Mouse (Mus musculus) liver, embryonic 15.5 days (tissue): ENCODE results near the gene Xpr1. TPM values are rescaled to one million over a fixed set of nuclear protein-coding genes. Genes with fewer than 3 reads are reported as not detected.
A peak's percentile ranks its signal among the peaks of the same experiment; 100 is the strongest.
"Not testable (repeated sequence)": the region's sequence is repeated elsewhere in the genome, so short reads cannot be mapped to it uniquely, and the experiment has no call there.

Experiments
- ATAC-seq: fragments of 200-750 bp; cut with Nextera tagmentation; 2 replicates; pipeline ENCODE4 v1.8.0; 2017; ENCODE audit warnings: moderate number of reproducible peaks, mild to moderate bottlenecking, moderate library complexity; ENCODE audit not compliant: insufficient read depth
- H3K27ac ChIP-seq: fragments of 300-500 bp; sonication (generic); replicated peaks from 2 replicates; pipeline ENCODE4 v1.5.1; 2015; ENCODE audit warnings: mild to moderate bottlenecking, inconsistent platforms
- H3K27me3 ChIP-seq: fragments of 300-500 bp; sonication (generic); 2 replicates; pipeline ENCODE4 v1.6.1; 2015; ENCODE audit warnings: mild to moderate bottlenecking, inconsistent platforms
- H3K36me3 ChIP-seq: fragments of 300-500 bp; sonication (generic); replicated peaks from 2 replicates; pipeline ENCODE4 v1.6.1; 2015; ENCODE audit warnings: moderate library complexity, mild to moderate bottlenecking, inconsistent platforms
- H3K4me1 ChIP-seq: fragments of 300-500 bp; sonication (generic); replicated peaks from 2 replicates; pipeline ENCODE4 v1.6.1; 2015; ENCODE audit warnings: inconsistent platforms
- H3K4me2 ChIP-seq: fragments of 300-500 bp; sonication (generic); 2 replicates; pipeline ENCODE4 v1.6.1; 2015; ENCODE audit warnings: moderate library complexity, mild to moderate bottlenecking, inconsistent platforms
- H3K4me3 ChIP-seq: fragments of 300-500 bp; sonication (generic); replicated peaks from 2 replicates; pipeline ENCODE4 v1.5.1; 2015; ENCODE audit warnings: mild to moderate bottlenecking, inconsistent platforms
- H3K9ac ChIP-seq: fragments of 300-500 bp; sonication (generic); 2 replicates; pipeline ENCODE4 v1.6.1; 2015; ENCODE audit warnings: moderate library complexity, mild to moderate bottlenecking, inconsistent platforms
- H3K9me3 ChIP-seq: fragments of 300-500 bp; sonication (generic); replicated peaks from 2 replicates; pipeline ENCODE4 v1.6.1; 2016; ENCODE audit warnings: inconsistent platforms
- WGBS: fragments of 180-500 bp; shearing (Covaris S2); methylation state at CpG from one replicate; pipeline ENCODE4 v1.1.7; 2015; ENCODE audit warnings: mixed read lengths; ENCODE audit not compliant: insufficient replicate concordance; 5-methylcytosine and 5-hydroxymethylcytosine counted together
- polyA plus RNA-seq: library from polyadenylated mRNA; unstranded; fragments of >200 nt; fragmentation: Nextera tagmentation; extraction: Ambion mirVana; gene quantifications from 2 replicates; pipeline ENCODE4 v1.2.1, GENCODE M21; 2015

The Xpr1 gene
- polyA plus RNA-seq, 1 experiment from 2014 or later, result 3.8 TPM

- no peak for ATAC-seq
- 60% methylated on average over 7 of the region's 7 CpGs for WGBS
- peaks cover 47% of the 10 kb centered on the region for H3K36me3 ChIP-seq
Observed at GRCm38 (mm10) chr1:155283808-155284207, 133.4 kb downstream of the Xpr1 start.

GRCm38 (mm10) chr1:155281003-155281793 lies 136.0 kb downstream of the Xpr1 start:
- Histone ChIP-seq H3K36me3 (peaks cover 31% of the 10 kb centered on the region), H3K9me3 (no peaks in the 10 kb centered on the region)
- 64% methylated on average over 18 of the region's 18 CpGs for WGBS

More at GRCm38 (mm10) chr1:155283808-155284207, 133.4 kb downstream of the Xpr1 start:
- H3K4me1 ChIP-seq, result no peaks in the 10 kb centered on the region
- H3K9ac ChIP-seq, result no peak overlapping the region
- H3K27me3 ChIP-seq, result no peaks in the 10 kb centered on the region
- H3K27ac ChIP-seq, result no peak overlapping the region
- H3K4me2 ChIP-seq, result no peak overlapping the region
- H3K4me3 ChIP-seq, result no peak overlapping the region
- H3K9me3 ChIP-seq, result no peaks in the 10 kb centered on the region

DNA sequence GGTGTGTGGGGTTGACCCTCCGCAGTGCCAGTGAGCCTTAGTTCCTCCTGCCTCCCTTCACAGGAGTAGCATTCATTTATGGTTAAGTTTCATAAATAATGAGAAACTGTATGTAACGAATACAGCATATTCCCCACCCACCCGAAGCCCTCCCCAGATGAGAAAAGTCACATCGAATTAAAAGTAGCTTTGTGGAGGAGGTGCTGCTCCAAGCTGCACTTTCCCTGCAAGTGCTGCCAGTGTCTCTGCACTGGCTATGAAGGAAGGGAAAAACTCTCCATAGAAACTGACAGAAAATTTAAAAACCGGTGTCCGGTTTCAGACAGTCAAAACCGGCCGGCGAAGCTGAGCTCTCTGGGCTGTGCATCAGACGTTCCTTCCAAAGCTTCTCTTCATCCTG lies 136.9 kb downstream of the Xpr1 start:
- H3K4me3 ChIP-seq, result no peak overlapping the region
- no peak overlapping the region for H3K9ac ChIP-seq
- H3K27me3 ChIP-seq, result no peaks in the 10 kb centered on the region
- no peak overlapping the region for H3K4me2 ChIP-seq
- 85% methylated on average over 10 of the region's 10 CpGs for WGBS
- no peak overlapping the region for H3K27ac ChIP-seq
- H3K9me3 ChIP-seq, result no peaks in the 10 kb centered on the region
- no peak for ATAC-seq
- H3K36me3 ChIP-seq, result peaks cover 24% of the 10 kb centered on the region
- peaks cover 19% of the 10 kb centered on the region for H3K4me1 ChIP-seq

More at GRCm38 (mm10) chr1:155281003-155281793, 136.0 kb downstream of the Xpr1 start:
- no peaks in the 10 kb centered on the region for H3K27me3 ChIP-seq
- no peak overlapping the region for H3K4me2 ChIP-seq
- H3K9ac ChIP-seq, result no peak overlapping the region
- ATAC-seq, result peak; percentile 58
- peaks cover 17% of the 10 kb centered on the region for H3K4me1 ChIP-seq
- H3K4me3 ChIP-seq, result no peak overlapping the region
- H3K27ac ChIP-seq, result no peak overlapping the region

GRCm38 (mm10) chr1:155276381-155277033 lies 140.7 kb downstream of the Xpr1 start:
- WGBS, result 32% methylated on average over 13 of the region's 13 CpGs
- Histone ChIP-seq H3K4me2 (peak overlapping the region; percentile 45), H3K36me3 (no peaks in the 10 kb centered on the region), H3K9me3 (no peaks in the 10 kb centered on the region), H3K9ac (no peak overlapping the region), H3K4me3 (no peak overlapping the region), H3K27me3 (no peaks in the 10 kb centered on the region), H3K4me1 (peaks cover 19% of the 10 kb centered on the region), H3K27ac (no peak overlapping the region)
- peak; percentile 68 for ATAC-seq

DNA sequence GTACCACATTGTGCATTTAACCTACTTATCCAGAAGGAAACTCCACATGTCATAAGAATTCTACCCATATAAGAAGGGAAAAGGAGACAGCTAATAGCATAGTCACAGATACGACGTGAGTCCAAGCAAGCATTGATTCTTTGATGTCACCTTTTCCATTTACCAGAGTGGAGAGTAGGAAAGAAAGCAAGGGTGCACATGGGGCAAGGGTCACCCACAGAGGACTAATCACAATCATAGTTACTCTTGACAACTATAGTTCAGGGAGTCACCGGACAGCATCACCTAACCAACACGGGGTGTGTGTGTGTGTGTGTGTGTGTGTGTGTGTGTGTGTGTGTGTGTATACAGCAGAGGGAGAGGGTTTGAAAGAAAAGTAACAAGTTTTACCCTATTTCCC lies 141.4 kb downstream of the Xpr1 start:
- ATAC-seq, result no peak
- no peak overlapping the region for H3K4me2 ChIP-seq
- no peak overlapping the region for H3K9ac ChIP-seq
- no peaks in the 10 kb centered on the region for H3K27me3 ChIP-seq
- H3K4me3 ChIP-seq, result no peak overlapping the region
- no peak overlapping the region for H3K27ac ChIP-seq
- no peaks in the 10 kb centered on the region for H3K9me3 ChIP-seq
- H3K4me1 ChIP-seq, result peaks cover 19% of the 10 kb centered on the region
- no peaks in the 10 kb centered on the region for H3K36me3 ChIP-seq
- 80% methylated on average over 4 of the region's 4 CpGs for WGBS

DNA sequence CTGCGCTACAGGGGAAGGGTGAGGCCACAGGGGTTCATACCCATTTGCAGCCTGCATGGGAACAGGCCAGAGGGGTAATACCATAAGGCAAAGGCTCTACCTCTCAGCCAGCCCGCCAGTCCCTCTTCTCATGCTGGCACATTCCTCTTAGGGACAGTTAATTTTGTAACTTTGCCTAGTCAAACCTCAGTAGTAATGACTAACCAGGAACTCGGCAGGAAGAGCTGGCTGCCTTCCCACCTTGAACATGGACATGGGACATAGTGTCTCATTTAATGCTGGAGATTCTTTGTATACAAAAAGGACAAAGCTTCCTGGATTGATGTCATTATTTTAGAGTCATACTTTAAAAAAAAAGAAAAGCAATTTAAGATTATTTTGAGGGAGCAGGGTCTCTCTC lies 142.2 kb downstream of the Xpr1 start:
- H3K36me3 ChIP-seq, result no peaks in the 10 kb centered on the region
- 67% methylated on average over 3 of the region's 3 CpGs for WGBS
- H3K4me2 ChIP-seq, result no peak overlapping the region
- no peak overlapping the region for H3K9ac ChIP-seq
- H3K9me3 ChIP-seq, result no peaks in the 10 kb centered on the region
- no peak for ATAC-seq
- no peaks in the 10 kb centered on the region for H3K27me3 ChIP-seq
- no peak overlapping the region for H3K27ac ChIP-seq
- H3K4me3 ChIP-seq, result no peak overlapping the region
- H3K4me1 ChIP-seq, result peaks cover 19% of the 10 kb centered on the region

- no peak overlapping the region for H3K4me3 ChIP-seq
- H3K27me3 ChIP-seq, result no peaks in the 10 kb centered on the region
- H3K4me1 ChIP-seq, result peaks cover 19% of the 10 kb centered on the region
- H3K9ac ChIP-seq, result no peak overlapping the region
- 59% methylated on average over 4 of the region's 4 CpGs for whole genome bisulfite sequencing
- no peak overlapping the region for H3K27ac ChIP-seq
- no peak overlapping the region for H3K4me2 ChIP-seq
- ATAC-seq, result no peak
- H3K9me3 ChIP-seq, result no peaks in the 10 kb centered on the region
- H3K36me3 ChIP-seq, result no peaks in the 10 kb centered on the region
Observed at GRCm38 (mm10) chr1:155272953-155273352, 144.3 kb downstream of the Xpr1 start.

- not testable (repeated sequence) for H3K27me3 ChIP-seq, H3K4me2 ChIP-seq, H3K4me3 ChIP-seq, ATAC-seq, H3K4me1 ChIP-seq, H3K36me3 ChIP-seq, H3K9ac ChIP-seq, H3K9me3 ChIP-seq, H3K27ac ChIP-seq
- 73% methylated on average over 10 of the region's 10 CpGs for WGBS
Observed at GRCm38 (mm10) chr1:155262496-155262895, 154.7 kb downstream of the Xpr1 start.

DNA sequence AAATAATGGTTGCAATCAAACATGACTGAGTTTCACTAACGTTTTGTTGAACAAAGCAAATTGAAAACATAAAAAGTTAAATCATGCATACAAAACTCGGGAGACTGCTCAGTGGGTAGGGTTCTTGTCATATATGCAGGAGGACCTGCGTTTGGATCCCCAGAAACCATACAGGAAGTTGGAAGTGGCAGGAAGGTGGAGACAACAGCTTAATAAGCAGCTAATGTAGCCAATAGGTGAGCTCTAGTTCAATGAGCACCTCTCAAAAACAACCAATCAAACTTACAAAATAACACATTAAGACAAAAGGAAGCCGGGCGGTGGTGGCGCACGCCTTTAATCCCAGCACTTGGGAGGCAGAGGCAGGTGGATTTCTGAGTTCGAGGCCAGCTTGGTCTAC lies 162.9 kb downstream of the Xpr1 start:
- Histone ChIP-seq H3K4me1 (peaks cover 12% of the 10 kb centered on the region), H3K4me3 (no peak overlapping the region), H3K27me3 (peaks cover 5% of the 10 kb centered on the region; the same call in 1 of the 2 replicates), H3K4me2 (no peak overlapping the region), H3K9me3 (no peaks in the 10 kb centered on the region), H3K27ac (no peak overlapping the region), H3K9ac (no peak overlapping the region), H3K36me3 (no peaks in the 10 kb centered on the region)
- no peak for ATAC-seq
- 53% methylated on average over 8 of the region's 8 CpGs for WGBS

DNA sequence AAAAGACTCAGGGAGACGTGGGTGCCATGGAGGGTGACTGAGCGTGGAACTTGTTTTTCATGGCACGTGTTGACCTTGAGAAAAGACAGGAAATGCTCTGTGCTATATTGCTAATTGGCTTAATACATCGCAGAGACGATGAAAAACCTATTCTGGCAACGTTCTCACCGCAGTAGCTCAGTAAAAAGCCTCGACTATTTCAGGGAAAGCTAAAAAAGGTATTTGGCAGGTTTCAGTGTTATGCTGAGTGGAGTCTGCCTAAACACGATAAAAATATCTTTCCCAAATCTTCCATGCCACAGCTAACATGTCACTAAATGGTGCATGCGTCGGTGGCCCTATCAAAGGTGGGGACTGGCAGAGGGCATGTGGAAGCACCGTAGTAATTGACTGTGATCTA lies 164.1 kb downstream of the Xpr1 start:
- no peak for ATAC-seq
- H3K27ac ChIP-seq, result no peak overlapping the region
- no peak overlapping the region for H3K4me3 ChIP-seq

GRCm38 (mm10) chr1:155252631-155253121 lies 164.5 kb downstream of the Xpr1 start:
- H3K4me2 ChIP-seq, result no peak overlapping the region
- H3K27ac ChIP-seq, result no peak overlapping the region
- peaks cover 12% of the 10 kb centered on the region for H3K4me1 ChIP-seq
- H3K9ac ChIP-seq, result no peak overlapping the region
- H3K4me3 ChIP-seq, result no peak overlapping the region
- H3K27me3 ChIP-seq, result peaks cover 16% of the 10 kb centered on the region
- 17% methylated on average over 6 of the region's 6 CpGs for WGBS
- peak; percentile 56 for ATAC-seq
- no peaks in the 10 kb centered on the region for H3K9me3 ChIP-seq
- no peaks in the 10 kb centered on the region for H3K36me3 ChIP-seq

More for the DNA sequence above, 164.1 kb downstream of the Xpr1 start:
- no peaks in the 10 kb centered on the region for H3K36me3 ChIP-seq
- H3K4me1 ChIP-seq, result peaks cover 12% of the 10 kb centered on the region
- no peak overlapping the region for H3K9ac ChIP-seq
- 50% methylated on average over 12 of the region's 12 CpGs for WGBS
- peaks cover 11% of the 10 kb centered on the region; the same call in 1 of the 2 replicates for H3K27me3 ChIP-seq
- no peak overlapping the region for H3K4me2 ChIP-seq
- H3K9me3 ChIP-seq, result no peaks in the 10 kb centered on the region
